Mouse (Mus musculus) G1E (cell line): ENCODE results near the gene Nlk.

Experiments
- CTCF ChIP-seq: IDR thresholded peaks from 2 replicates; pipeline ENCODE4 v1.5.1; 2012; ENCODE audit warnings: low read depth, low read length, inconsistent platforms, mixed read lengths
- POLR2AphosphoS5 ChIP-seq: IDR thresholded peaks from 2 replicates; pipeline ENCODE4 v1.6.1; 2012; ENCODE audit warnings: low read depth, low read length, inconsistent platforms; ENCODE audit not compliant: insufficient replicate concordance
- TAL1 ChIP-seq: conservative IDR thresholded peaks from 2 replicates; pipeline ENCODE4 v1.6.1; 2012; ENCODE audit warnings: low read depth, low read length, inconsistent platforms, mixed read lengths

DNA sequence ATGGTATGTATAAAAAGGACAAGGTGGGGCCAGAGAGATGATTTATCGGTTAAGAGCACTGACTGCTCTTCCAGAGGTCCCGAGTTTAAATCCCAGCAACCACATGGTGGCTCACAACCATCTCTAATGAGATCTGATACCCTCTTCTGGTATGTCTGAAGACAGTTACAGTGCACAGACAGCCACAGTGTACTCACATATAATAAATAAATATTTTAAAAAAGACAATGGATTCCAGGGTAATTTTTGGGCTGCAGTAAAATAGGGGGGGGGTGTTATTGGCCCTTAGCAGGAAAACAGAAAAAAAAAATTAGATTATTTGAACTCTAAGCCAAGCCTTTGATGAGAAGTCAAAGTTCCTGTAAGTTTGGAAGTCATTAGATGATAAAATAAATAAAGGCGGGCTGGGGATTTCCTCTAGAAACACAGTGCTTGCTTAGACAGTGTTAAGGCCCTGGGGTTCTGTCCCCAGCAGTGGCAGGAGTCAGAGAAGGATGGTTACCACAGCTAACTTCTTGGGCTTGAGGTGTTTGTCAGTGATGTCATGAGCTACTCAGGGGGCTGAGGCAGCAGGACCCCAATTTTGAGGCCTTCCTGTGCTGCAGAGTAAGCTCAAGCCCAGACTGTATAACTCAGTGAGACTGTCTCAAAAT lies 98.3 kb downstream of the Nlk start:
- TF ChIP-seq CTCF (no peak), TAL1 (no peak), POLR2AphosphoS5 (no peak)
